Mouse (Mus musculus) hematopoietic multipotent progenitor cell, adult 10-12 weeks (in vitro differentiated cells): ENCODE measurements around the gene Oas1a. TPM values are rescaled to one million over a fixed set of nuclear protein-coding genes. Genes with fewer than 3 reads are reported as not detected.

Source experiments
- polyA plus RNA-seq: library from polyadenylated mRNA; stranded (reverse); fragments of >175 nt; gene quantifications from 2 replicates; pipeline ENCODE4 v1.2.3, GENCODE M21; 2012; ENCODE audit warnings: low replicate concordance

Gene Oas1a
- polyA plus RNA-seq: 4.7 and 7.9 TPM in 2 replicates

DNA sequence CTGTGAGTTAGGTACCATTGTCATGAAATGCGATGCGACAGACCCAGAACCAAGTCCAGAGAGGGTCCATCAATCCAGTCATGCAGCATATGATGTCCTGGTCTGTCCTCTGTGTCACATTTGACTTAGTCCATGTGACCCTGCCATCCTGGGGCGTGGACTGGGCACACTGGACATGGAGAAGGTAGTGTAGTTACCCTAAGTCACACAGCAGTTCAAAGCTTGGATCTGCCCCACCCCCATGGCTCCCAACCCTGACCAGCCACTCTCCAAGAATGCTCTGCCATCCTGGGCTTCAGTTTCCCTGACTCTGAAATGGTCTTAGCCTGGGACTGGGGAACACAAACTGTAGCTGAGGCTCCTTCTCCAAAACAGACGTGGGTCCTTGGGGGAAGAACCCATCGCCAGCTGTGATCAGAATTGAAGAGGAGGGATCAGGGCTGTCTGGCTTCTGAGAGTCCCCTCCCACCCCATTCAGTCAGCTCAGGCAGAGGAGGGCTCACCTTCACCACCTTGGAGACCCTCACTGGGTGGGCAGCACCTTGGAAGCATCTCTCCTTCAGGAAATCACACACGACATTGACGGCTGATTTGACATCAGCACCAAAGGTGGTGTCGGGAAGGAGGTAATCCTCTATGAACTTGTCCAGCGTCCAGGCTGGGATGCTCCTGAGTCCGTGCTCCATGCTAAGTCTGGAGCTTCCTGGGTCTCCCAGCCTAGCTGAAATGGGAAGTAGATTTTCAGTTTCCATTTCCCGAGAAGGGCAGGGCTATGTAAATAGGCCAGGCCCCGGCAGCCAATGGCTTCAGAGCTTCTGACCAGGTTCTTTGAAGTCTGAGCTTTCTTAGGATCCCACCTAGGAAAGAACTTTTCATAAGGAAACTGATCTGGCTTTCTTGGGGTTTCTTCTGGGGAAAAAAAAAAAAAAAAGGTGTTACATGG lies at the start of gene Oas1a:
Oas1a (minus strand) TSS at position 731 of the 943 bp plus-strand sequence.

GRCm38 (mm10) chr5:120914204-120914603 lies 6.9 kb upstream of the Oas1a start, which contains the start of gene Oas1d:
Gene Oas1d, plus strand, starts transcription at chr5:120914536.

GRCm38 (mm10) chr5:120887413-120887812 lies 19.9 kb downstream of the Oas1a start, which contains the start of gene Oas1g:
Gene Oas1g, minus strand, starts transcription at chr5:120887613.

DNA sequence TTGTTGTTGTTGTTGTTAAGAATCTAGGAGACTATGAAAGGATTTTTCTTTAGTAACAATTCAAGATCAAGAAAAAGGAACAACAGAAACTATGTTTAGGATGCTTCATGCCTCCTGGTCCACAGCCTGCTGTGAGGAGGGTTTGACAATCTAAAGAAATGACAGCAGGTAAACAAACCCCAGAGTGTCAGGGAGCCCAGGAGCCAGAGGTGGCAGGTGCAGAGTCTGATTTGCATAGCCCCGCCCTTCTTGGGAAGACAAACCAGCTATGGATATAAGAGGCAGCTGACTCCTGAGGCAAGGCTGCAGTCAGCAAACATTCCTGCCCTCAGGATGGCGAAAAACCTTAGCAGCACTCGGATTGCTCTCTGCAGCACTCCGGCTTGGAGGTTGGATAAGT lies 46.2 kb downstream of the Oas1a start, which contains the start of gene Oas1h:
Oas1h (plus strand) TSS at position 301 of the 400 bp plus-strand sequence.

GRCm38 (mm10) chr5:120847067-120847466 lies 60.3 kb downstream of the Oas1a start, which contains the start of gene Oas1f:
Gene Oas1f, plus strand, starts transcription at chr5:120847367.

Other genes with a start within 250 kb of the Oas1a start
- 290 and 657 TPM in 2 replicates for gene Dtx1, start 195.6 kb downstream of the Oas1a start, polyA plus RNA-seq
- 0.76 and 1.1 TPM in 2 replicates for gene Oas2, start 157.7 kb downstream of the Oas1a start, polyA plus RNA-seq
- 13.5 and 15.3 TPM in 2 replicates for gene Oas3, start 129.9 kb downstream of the Oas1a start, polyA plus RNA-seq
- not detected in 2 replicates for gene Oas1e, start 112.0 kb downstream of the Oas1a start, polyA plus RNA-seq
- 1.2 and 1.4 TPM in 2 replicates for gene Oas1c, start 95.0 kb downstream of the Oas1a start, polyA plus RNA-seq
- gene Oas1f, start 60.2 kb downstream of the Oas1a start, polyA plus RNA-seq: not detected in 2 replicates
- not detected in 2 replicates for gene Oas1h, start 46.1 kb downstream of the Oas1a start, polyA plus RNA-seq
- gene Oas1g, start 19.9 kb downstream of the Oas1a start, polyA plus RNA-seq: 0.57 and 0.79 TPM in 2 replicates
- gene Oas1d, start 7.0 kb upstream of the Oas1a start, polyA plus RNA-seq: not detected in 2 replicates
- 0.13 TPM in 1 of 2 replicates, not detected in the other for gene Rph3a, start 102.6 kb upstream of the Oas1a start, polyA plus RNA-seq